9 mouse cellular contexts compared by ENCODE assay signal in genomic region chrX:13039211-13039610, GRCm38 (mm10). TPM values are rescaled to one million over a fixed set of nuclear protein-coding genes. Genes with fewer than 3 reads are reported as not detected.
DNase-seq lines count a peak whose midpoint lies in the region; ATAC-seq lines count a peak whose summit lies in the region.
"Had no signal": no experiment of that assay in that cellular context is flagged by ENCODE, and none has a peak within 500 bp of the region (broad histone marks: within the 10 kb centered on the region; RNA-seq: fewer than 3 reads in every experiment).

No protein-coding gene starts in this region.

- peak; percentile 2 for DNase-seq in embryonic facial prominence, embryonic 14.5 days (ENCODE audit: low spot score)
- DNase-seq in embryonic facial prominence, embryonic 10.5 days (ENCODE audit: low spot score): no peak
- peak; percentile 14 for DNase-seq in ovary, postnatal 36 days (ENCODE audit: low spot score)
- no peak for DNase-seq in ovary, postnatal 10 days (ENCODE audit: low spot score)
- DNase-seq in heart, postnatal 36 days: peak; percentile 3 to 12
- DNase-seq in testis, postnatal 14 days (ENCODE audit: low spot score): peak; percentile 6
- no peak for DNase-seq in thymus, postnatal 14 days
- no peak for DNase-seq in retina, embryonic 14.5 days (ENCODE audit: low spot score)

- H3K4me1 ChIP-seq in embryonic facial prominence, embryonic 14.5 days (ENCODE audit: control insufficient read depth, insufficient read depth, low read length): no peaks in the 10 kb centered on the region
- no peaks in the 10 kb centered on the region for H3K4me1 ChIP-seq in embryonic facial prominence, embryonic 10.5 days
- H3K4me1 ChIP-seq: liver, embryonic 15.5 days had no signal

- intact Hi-C loops in heart, postnatal 36 days (cut with DNase I): loop anchor here (5.0 kb wide), 1 partner anchor 42 kb away; no protein-coding TSS in a partner anchor

- H3K9ac ChIP-seq in embryonic facial prominence, embryonic 14.5 days (ENCODE audit: low read depth, low read length): no peak overlapping the region
- H3K9ac ChIP-seq: liver, embryonic 15.5 days had no signal

- WGBS in embryonic facial prominence, embryonic 14.5 days: 48% methylated on average over 3 of the region's 3 CpGs
- 57% methylated on average over 3 of the region's 3 CpGs for WGBS in embryonic facial prominence, embryonic 10.5 days

- H3K27me3 ChIP-seq in embryonic facial prominence, embryonic 14.5 days (replicated peaks; ENCODE audit: control insufficient read depth, insufficient read depth, low read length): peaks cover 19% of the 10 kb centered on the region
- H3K27me3 ChIP-seq in embryonic facial prominence, embryonic 10.5 days (replicated peaks; ENCODE audit: low read depth, poor library complexity, severe bottlenecking): peaks cover 67% of the 10 kb centered on the region
- H3K27me3 ChIP-seq: liver, embryonic 15.5 days had no signal

- no peak overlapping the region for H3K4me2 ChIP-seq in embryonic facial prominence, embryonic 14.5 days (ENCODE audit: low read depth, low read length)
- H3K4me2 ChIP-seq: liver, embryonic 15.5 days had no signal

- H3K4me3 ChIP-seq in embryonic facial prominence, embryonic 14.5 days (ENCODE audit: low read depth, low read length): no peak overlapping the region
- no peak overlapping the region for H3K4me3 ChIP-seq in embryonic facial prominence, embryonic 10.5 days
- H3K4me3 ChIP-seq: liver, embryonic 15.5 days had no signal

- no peaks in the 10 kb centered on the region for H3K9me3 ChIP-seq in embryonic facial prominence, embryonic 14.5 days (ENCODE audit: control insufficient read depth, low read length)
- no peaks in the 10 kb centered on the region for H3K9me3 ChIP-seq in embryonic facial prominence, embryonic 10.5 days
- H3K9me3 ChIP-seq: liver, embryonic 15.5 days had no signal

- ATAC-seq in embryonic facial prominence, embryonic 14.5 days (ENCODE audit: low read depth): no peak

- no peak overlapping the region for H3K27ac ChIP-seq in embryonic facial prominence, embryonic 14.5 days (replicated peaks; ENCODE audit: low read depth, low read length)
- no peak overlapping the region for H3K27ac ChIP-seq in embryonic facial prominence, embryonic 10.5 days (replicated peaks)
- H3K27ac ChIP-seq: liver, embryonic 15.5 days had no signal

- no peaks in the 10 kb centered on the region for H3K36me3 ChIP-seq in embryonic facial prominence, embryonic 14.5 days (ENCODE audit: control insufficient read depth, insufficient read depth, low read length)
- no peaks in the 10 kb centered on the region for H3K36me3 ChIP-seq in embryonic facial prominence, embryonic 10.5 days (replicated peaks)
- H3K36me3 ChIP-seq: liver, embryonic 15.5 days had no signal

RNA-seq across cellular contexts. Expression of gene Usp9x, which starts 32.1 kb away (rescaled TPM):
- polyA plus RNA-seq in embryonic facial prominence, embryonic 14.5 days (2014; fragmentation: Nextera tagmentation; extraction: Ambion mirVana): 54.5 and 58.9 TPM in 2 replicates
- 40.9 TPM in 2 replicates for polyA plus RNA-seq in embryonic facial prominence, embryonic 10.5 days (2016; fragmentation: Nextera tagmentation; extraction: Ambion mirVana)
- total RNA-seq in heart, postnatal 36 days (2021): 100 to 1,000 TPM; 153 to 174 TPM

Comparison
In these comparisons a context has a peak if more than half of its experiments do, and no peak if none do; other contexts are left out.
1. DNase-seq: peak in embryonic facial prominence, embryonic 14.5 days (single experiment), ovary, postnatal 36 days (single experiment), heart, postnatal 36 days (2 of 2) and testis, postnatal 14 days (single experiment); none in embryonic facial prominence, embryonic 10.5 days (single experiment), ovary, postnatal 10 days (single experiment), thymus, postnatal 14 days (single experiment) and retina, embryonic 14.5 days (single experiment).